Mouse (Mus musculus) intestine, embryonic 16.5 days (tissue): Measurements from ENCODE around the gene Mucl3. TPM values are rescaled to one million over a fixed set of nuclear protein-coding genes. Genes with fewer than 3 reads are reported as not detected.

Experiments
- polyA plus RNA-seq: library from polyadenylated mRNA; unstranded; fragments of >200 nt; fragmentation: Nextera tagmentation; extraction: Ambion mirVana; gene quantifications from 2 replicates; pipeline ENCODE4 v1.2.1, GENCODE M21; 2015

The Mucl3 gene
- polyA plus RNA-seq, 1 experiment from 2014 or later = 0.21 TPM

Other genes starting within 250 kb of the Mucl3 start
- 2.0 and 2.2 TPM in 2 replicates for gene H2-Q6, start 218.8 kb downstream of the Mucl3 start, polyA plus RNA-seq
- gene H2-Q7, start 204.5 kb downstream of the Mucl3 start, polyA plus RNA-seq = 5.9 and 7.3 TPM in 2 replicates
- 80.2 and 93.1 TPM in 2 replicates for gene H2-Q10, start 173.6 kb downstream of the Mucl3 start, polyA plus RNA-seq
- gene Pou5f1, start 137.7 kb downstream of the Mucl3 start, polyA plus RNA-seq = not detected in 2 replicates
- gene Tcf19, start 126.9 kb downstream of the Mucl3 start, polyA plus RNA-seq = 57.7 and 68.3 TPM in 2 replicates
- 12.5 and 15.7 TPM in 2 replicates for gene Cchcr1, start 126.6 kb downstream of the Mucl3 start, polyA plus RNA-seq
- gene Psors1c2, start 110.5 kb downstream of the Mucl3 start, polyA plus RNA-seq = 0.66 and 0.81 TPM in 2 replicates
- gene Cdsn, start 91.6 kb downstream of the Mucl3 start, polyA plus RNA-seq = 0.10 TPM in 2 replicates
- gene 2300002M23Rik, start 76.2 kb downstream of the Mucl3 start, polyA plus RNA-seq = not detected in 2 replicates
- gene Sfta2, start 42.1 kb downstream of the Mucl3 start, polyA plus RNA-seq = 1.2 and 3.3 TPM in 2 replicates
- gene Gm9573, start 17.1 kb downstream of the Mucl3 start, polyA plus RNA-seq = not detected in 2 replicates
- 19.3 and 22.8 TPM in 2 replicates for gene Vars2, start 23.9 kb upstream of the Mucl3 start, polyA plus RNA-seq
- 41.9 and 45.1 TPM in 2 replicates for gene Gtf2h4, start 30.0 kb upstream of the Mucl3 start, polyA plus RNA-seq
- gene Ddr1, start 60.9 kb upstream of the Mucl3 start, polyA plus RNA-seq = 54.1 and 57.1 TPM in 2 replicates
- gene Ier3, start 178.0 kb upstream of the Mucl3 start, polyA plus RNA-seq = 16.0 and 16.2 TPM in 2 replicates
- 56.9 and 58.5 TPM in 2 replicates for gene Flot1, start 179.5 kb upstream of the Mucl3 start, polyA plus RNA-seq
- gene Tubb5, start 194.6 kb upstream of the Mucl3 start, polyA plus RNA-seq = 559 and 622 TPM in 2 replicates
- gene Mdc1, start 197.8 kb upstream of the Mucl3 start, polyA plus RNA-seq = 10.0 and 11.8 TPM in 2 replicates
- 47.7 and 51.7 TPM in 2 replicates for gene Nrm, start 217.6 kb upstream of the Mucl3 start, polyA plus RNA-seq
- gene Ppp1r18, start 221.9 kb upstream of the Mucl3 start, polyA plus RNA-seq = 19.3 and 19.4 TPM in 2 replicates
- gene Dhx16, start 236.1 kb upstream of the Mucl3 start, polyA plus RNA-seq = 36.0 and 38.3 TPM in 2 replicates